32 mouse cellular contexts compared by ENCODE assay signal in the genomic region with DNA sequence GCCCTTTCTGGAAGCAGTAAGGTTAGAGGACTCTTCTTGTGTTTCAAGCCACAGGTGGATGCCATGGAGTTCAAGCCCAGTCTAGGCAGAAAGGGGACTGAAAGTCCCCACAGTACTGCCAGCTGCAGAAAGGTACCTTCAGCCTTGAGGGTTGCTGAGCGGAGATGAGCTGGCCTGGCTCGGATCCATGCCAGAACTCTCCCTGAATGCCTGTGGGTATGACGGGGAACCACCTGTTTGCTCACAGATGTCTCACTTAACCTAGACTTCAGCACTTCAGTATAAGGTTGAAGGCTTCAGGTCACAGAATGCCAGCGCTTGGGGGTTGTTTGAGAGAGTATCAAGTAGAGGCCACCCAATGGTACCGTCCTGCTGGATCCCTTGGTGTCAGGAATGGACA. TPM values are rescaled to one million over a fixed set of nuclear protein-coding genes. Genes with fewer than 3 reads are reported as not detected.
DNase-seq lines count a peak whose midpoint lies in the region; ATAC-seq and TF ChIP-seq lines count a peak whose summit lies in the region.
"Had no signal": no experiment of that assay in that cellular context is flagged by ENCODE, and none has a peak within 500 bp of the region (broad histone marks: within the 10 kb centered on the region; RNA-seq: fewer than 3 reads in every experiment).

No protein-coding gene starts in this region.

- in situ Hi-C loops in CH12.LX (cut with MboI; ENCODE audit: low pct_ligation_motif_present, low pct_unique_long_range_greater_than_20kb, low sequenced_read_pairs): no loop called here

- H3K36me3 ChIP-seq in CH12.LX (replicated peaks in 1 of 2; ENCODE audit: control insufficient read depth in 1 of 2, insufficient read depth in 1 of 2, low read length in 1 of 2): no peaks in the 10 kb centered on the region
- no peaks in the 10 kb centered on the region for H3K36me3 ChIP-seq in liver, embryonic 12.5 days
- H3K36me3 ChIP-seq: embryonic facial prominence, embryonic 13.5 days; limb, embryonic 12.5 days; liver, embryonic 13.5 days had no signal

- no peak for TF ChIP-seq CTCF in CH12.LX (conservative IDR thresholded peaks at IDR 0.05 in 1 of 2, IDR thresholded peaks at IDR 0.05 in 1 of 2; ENCODE audit: low read depth in 2 of 2, low read length in 2 of 2)

- ATAC-seq in liver, embryonic 12.5 days: no peak
- ATAC-seq: forebrain, embryonic 13.5 days; hindbrain, postnatal 0 days; intestine, embryonic 16.5 days had no signal

- no peak for TF ChIP-seq RAD21 in CH12.LX (IDR thresholded peaks at IDR 0.05; ENCODE audit: low read depth, low read length)

- H3K4me3 ChIP-seq in CH12.LX (replicated peaks in 1 of 3; ENCODE audit: low read depth in 2 of 3, low read length in 2 of 3, poor library complexity in 1 of 3): no peak overlapping the region
- no peak overlapping the region for H3K4me3 ChIP-seq in liver, embryonic 12.5 days
- H3K4me3 ChIP-seq: embryonic facial prominence, embryonic 13.5 days; forebrain, embryonic 13.5 days; heart, embryonic 12.5 days; limb, embryonic 12.5 days; liver, embryonic 13.5 days had no signal

- H3K27me3 ChIP-seq in CH12.LX (replicated peaks): peaks cover 96% of the 10 kb centered on the region
- no peaks in the 10 kb centered on the region for H3K27me3 ChIP-seq in liver, embryonic 12.5 days (replicated peaks)
- H3K27me3 ChIP-seq: embryonic facial prominence, embryonic 13.5 days; forebrain, embryonic 13.5 days; heart, embryonic 12.5 days; limb, embryonic 12.5 days; liver, embryonic 13.5 days had no signal

- peak overlapping the region; percentile 39; the same call in 1 of the 2 replicates for H3K4me2 ChIP-seq in CH12.LX (ENCODE audit: insufficient read depth, low read depth, poor library complexity, severe bottlenecking)
- H3K4me2 ChIP-seq in liver, embryonic 12.5 days: no peak overlapping the region
- H3K4me2 ChIP-seq: embryonic facial prominence, embryonic 13.5 days; forebrain, embryonic 13.5 days; heart, embryonic 12.5 days; limb, embryonic 12.5 days; liver, embryonic 13.5 days; midbrain, embryonic 11.5 days had no signal

- H3K79me2 ChIP-seq in CH12.LX (replicated peaks; ENCODE audit: control insufficient read depth, extremely low read depth, insufficient read depth, poor library complexity, severe bottlenecking): no peaks in the 10 kb centered on the region

- H3K9ac ChIP-seq in CH12.LX (ENCODE audit: insufficient read depth, low read depth): no peak overlapping the region
- H3K9ac ChIP-seq in liver, embryonic 12.5 days: no peak overlapping the region
- H3K9ac ChIP-seq: embryonic facial prominence, embryonic 13.5 days; forebrain, embryonic 13.5 days; heart, embryonic 12.5 days; limb, embryonic 12.5 days; liver, embryonic 13.5 days had no signal

- 79% methylated on average over 5 of the region's 5 CpGs for WGBS in liver, embryonic 12.5 days (ENCODE audit: insufficient replicate concordance)

- no peak for TF ChIP-seq EP300 in CH12.LX (IDR thresholded peaks at IDR 0.05; ENCODE audit: low read length)

- H3K9me3 ChIP-seq in CH12.LX (replicated peaks; ENCODE audit: low read length): no peaks in the 10 kb centered on the region
- no peaks in the 10 kb centered on the region for H3K9me3 ChIP-seq in liver, embryonic 12.5 days (replicated peaks)
- H3K9me3 ChIP-seq: embryonic facial prominence, embryonic 13.5 days; forebrain, embryonic 13.5 days; heart, embryonic 12.5 days; limb, embryonic 12.5 days; liver, embryonic 13.5 days had no signal

- H3K4me1 ChIP-seq in CH12.LX (ENCODE audit: control insufficient read depth in 1 of 2, insufficient read depth in 2 of 2): peaks cover 7 to 15% of the 10 kb centered on the region in 2 experiments; a peak in 3 of 4 replicates
- H3K4me1 ChIP-seq in liver, embryonic 12.5 days: 0 out of 2 replicates have a peak, but pooled peaks cover 2% of the 10 kb centered on the region
- H3K4me1 ChIP-seq: liver, embryonic 13.5 days had no signal

- dilution Hi-C loops in CH12.LX (cut with MboI; ENCODE audit: extremely low pct_ligation_motif_present, extremely low pct_unique_long_range_greater_than_20kb, low sequenced_read_pairs): no loop called here

- DNase-seq in urinary bladder, postnatal 14 days (ENCODE audit: low spot score): peak; percentile 59
- no peak for DNase-seq in urinary bladder, postnatal 4 days (ENCODE audit: low spot score in 2 of 2)
- DNase-seq in CH12.LX (ENCODE audit: extremely low read depth): peak; percentile 12
- DNase-seq in adrenal gland, postnatal 14 days: peak; percentile 75
- DNase-seq in frontal cortex, postnatal 36 days (ENCODE audit: low spot score in 2 of 2): no peak
- no peak for DNase-seq in natural killer cell, adult 2 months (ENCODE audit: low spot score in 2 of 2)
- DNase-seq: cerebellum, adult 18-20 months; cerebellum, postnatal 14 days; gastrocnemius, postnatal 10 days; heart, adult 18-20 months; heart, postnatal 10 days; kidney, adult 9 months; kidney, postnatal 14 days; liver, embryonic 13.5 days; lung, adult 2 months; lung, postnatal 14 days; spleen, adult 18-20 months; thymus, postnatal 14 days had no signal

- no peak for TF ChIP-seq POLR2A in CH12.LX (IDR thresholded peaks at IDR 0.05; ENCODE audit: low read depth, low read length)

- H3K27ac ChIP-seq in CH12.LX (ENCODE audit: insufficient read depth, low read depth): no peak overlapping the region
- H3K27ac ChIP-seq in liver, embryonic 12.5 days: no peak overlapping the region
- H3K27ac ChIP-seq: forebrain, embryonic 13.5 days; hindbrain, postnatal 0 days; limb, embryonic 12.5 days; liver, embryonic 13.5 days had no signal

TF ChIP-seq in CH12.LX, 34 proteins besides CTCF, POLR2A, EP300 and RAD21:
- TF ChIP-seq TCF12 (IDR thresholded peaks at IDR 0.05; ENCODE audit: low read depth, low read length) (0 out of 2 replicates have a peak, but pooled peaks have one; percentile 26), ZC3H11A (IDR thresholded peaks at IDR 0.05; ENCODE audit: low read depth, low read length) (no peak), IRF4 (IDR thresholded peaks at IDR 0.05; ENCODE audit: low read depth, low read length) (no peak)
TF ChIP-seq in CH12.LX: peak in this region for 1.

RNA-seq across cellular contexts. Expression of a gene that starts 44.2 kb away (rescaled TPM):
- total RNA-seq in CH12.LX (2012; rRNA removed) (not detected in 2 replicates), CH12.LX (2014; rRNA removed) (not detected in 2 replicates)
- polyA plus RNA-seq in CH12.LX (2012; ENCODE audit: insufficient read length, low read depth): not detected in 2 replicates
- total RNA-seq in adrenal gland, postnatal 14 days (2021): 77.0 and 81.6 TPM in 2 replicates
- 0.75 and 2.1 TPM in 2 replicates for polyA plus RNA-seq in liver, embryonic 12.5 days (2016; fragmentation: Nextera tagmentation; extraction: Ambion mirVana)

RNA-seq across cellular contexts. Expression of a gene that starts 51.7 kb away (rescaled TPM):
- total RNA-seq in CH12.LX (2012; rRNA removed) (not detected in 2 replicates), CH12.LX (2014; rRNA removed) (not detected in 2 replicates)
- not detected in 2 replicates for polyA plus RNA-seq in CH12.LX (2012; ENCODE audit: insufficient read length, low read depth)
- 0.64 TPM in 1 of 2 replicates, not detected in the other for total RNA-seq in adrenal gland, postnatal 14 days (2021)
- polyA plus RNA-seq in liver, embryonic 12.5 days (2016; fragmentation: Nextera tagmentation; extraction: Ambion mirVana): not detected in 2 replicates
- total RNA-seq: gastrocnemius, postnatal 10 days; hindbrain, postnatal 0 days; layer of hippocampus, adult 18-20 months; layer of hippocampus, postnatal 25 days; left cerebral cortex, postnatal 10 days; megakaryocyte progenitor cell, adult 5-6 weeks had no signal
- polyA plus RNA-seq: embryonic facial prominence, embryonic 13.5 days; heart, embryonic 12.5 days; hindbrain, embryonic 11.5 days; hindbrain, postnatal 0 days; limb, embryonic 12.5 days; liver, embryonic 13.5 days; midbrain, embryonic 11.5 days; neural tube, embryonic 11.5 days had no signal

Comparison
In these comparisons a context has a peak if more than half of its experiments do, and no peak if none do; other contexts are left out.
1. DNase-seq: peak in urinary bladder, postnatal 14 days (single experiment), CH12.LX (single experiment) and adrenal gland, postnatal 14 days (single experiment); none in urinary bladder, postnatal 4 days (0 of 2), frontal cortex, postnatal 36 days (0 of 2) and natural killer cell, adult 2 months (0 of 2).
2. RNA of a gene that starts 44.2 kb away (total RNA-seq): 77.0 to 81.6 TPM in adrenal gland, postnatal 14 days; not detected in CH12.LX; every median in the first group is over 10 times any median in the second.